8 mouse cellular contexts compared by ENCODE assay signal in genomic region chr5:140648519-140649100, GRCm38 (mm10). TPM values are rescaled to one million over a fixed set of nuclear protein-coding genes. Genes with fewer than 3 reads are reported as not detected.
DNase-seq lines count a peak whose midpoint lies in the region; ATAC-seq and TF ChIP-seq lines count a peak whose summit lies in the region.

Ttyh3 (minus strand) TSS chr5:140649031.

- under 1% methylated on average over 58 of the region's 62 CpGs for WGBS in forebrain, embryonic 10.5 days
- under 1% methylated on average over 48 of the region's 62 CpGs for WGBS in hindbrain, embryonic 14.5 days
- WGBS in liver, embryonic 14.5 days (ENCODE audit: insufficient replicate concordance): under 1% methylated on average over 58 of the region's 62 CpGs
- WGBS in stomach, embryonic 15.5 days: under 1% methylated on average over 42 of the region's 62 CpGs

- H3K4me3 ChIP-seq in forebrain, embryonic 10.5 days: peak within 1 kb of the TSS; percentile 81
- peak within 1 kb of the TSS; percentile 100 for H3K4me3 ChIP-seq in hindbrain, embryonic 14.5 days (replicated peaks; ENCODE audit: low read length)
- peak within 1 kb of the TSS; percentile 75 to 83 for H3K4me3 ChIP-seq in liver, embryonic 14.5 days (ENCODE audit: insufficient read depth in 1 of 2, low read depth in 2 of 2, low read length in 2 of 2)
- H3K4me3 ChIP-seq in stomach, embryonic 15.5 days (replicated peaks): peak within 1 kb of the TSS; percentile 99

- H3K27ac ChIP-seq in forebrain, embryonic 10.5 days: peak within 1 kb of the TSS; percentile 99
- H3K27ac ChIP-seq in hindbrain, embryonic 14.5 days: peak within 1 kb of the TSS; percentile 96
- peak within 1 kb of the TSS; percentile 74 for H3K27ac ChIP-seq in liver, embryonic 14.5 days
- peak within 1 kb of the TSS; percentile 88 for H3K27ac ChIP-seq in stomach, embryonic 15.5 days

- H3K27me3 ChIP-seq in forebrain, embryonic 10.5 days (ENCODE audit: poor library complexity, severe bottlenecking): peaks cover 4% of the 10 kb centered on the region; the same call in 1 of the 2 replicates
- H3K27me3 ChIP-seq in hindbrain, embryonic 14.5 days (ENCODE audit: control insufficient read depth, insufficient read depth, low read length): no peaks in the 10 kb centered on the region
- H3K27me3 ChIP-seq in liver, embryonic 14.5 days (ENCODE audit: control insufficient read depth, insufficient read depth, low read length): no peaks in the 10 kb centered on the region
- no peaks in the 10 kb centered on the region for H3K27me3 ChIP-seq in stomach, embryonic 15.5 days (replicated peaks)

- ATAC-seq in hindbrain, embryonic 14.5 days (ENCODE audit: low FRiP score): peak; percentile 0; the same call in 1 of the 2 replicates
- peak; percentile 11 for ATAC-seq in liver, embryonic 14.5 days (ENCODE audit: insufficient read depth)
- ATAC-seq in stomach, embryonic 15.5 days (ENCODE audit: insufficient read depth, low FRiP score, low read depth): peak; percentile 4; the same call in 1 of the 2 replicates

- peak; percentile 55 to 77 for DNase-seq in kidney, postnatal 36 days
- no peak for DNase-seq in kidney, adult 11 months
- peak; percentile 53 for DNase-seq in R1 (ENCODE audit: low read depth, low spot score)
- DNase-seq in forebrain, embryonic 10.5 days (ENCODE audit: extremely low spot score, low spot score): no peak
- no peak for DNase-seq in hindbrain, embryonic 14.5 days (ENCODE audit: low spot score)
- DNase-seq in liver, embryonic 14.5 days (ENCODE audit: low read depth in 3 of 3, low spot score in 3 of 3): no peak
- DNase-seq in right cerebral cortex, postnatal 4 days: no peak

- TF ChIP-seq CTCF in liver, embryonic 14.5 days (IDR thresholded peaks at IDR 0.05; ENCODE audit: low read depth): no peak

- peak within 1 kb of the TSS; percentile 100 for H3K4me2 ChIP-seq in hindbrain, embryonic 14.5 days (replicated peaks)
- peak within 1 kb of the TSS; percentile 97 for H3K4me2 ChIP-seq in liver, embryonic 14.5 days (ENCODE audit: low read depth)
- peak within 1 kb of the TSS; percentile 84 for H3K4me2 ChIP-seq in stomach, embryonic 15.5 days

- H3K9me3 ChIP-seq in forebrain, embryonic 10.5 days: no peaks in the 10 kb centered on the region; the same call in none of the 2 replicates
- H3K9me3 ChIP-seq in hindbrain, embryonic 14.5 days (ENCODE audit: control insufficient read depth, low read length): no peaks in the 10 kb centered on the region
- no peaks in the 10 kb centered on the region for H3K9me3 ChIP-seq in liver, embryonic 14.5 days (ENCODE audit: control insufficient read depth, low read length)
- no peaks in the 10 kb centered on the region for H3K9me3 ChIP-seq in stomach, embryonic 15.5 days

- H3K9ac ChIP-seq in hindbrain, embryonic 14.5 days: peak within 1 kb of the TSS; percentile 100
- H3K9ac ChIP-seq in liver, embryonic 14.5 days (replicated peaks): peak within 1 kb of the TSS; percentile 78
- peak within 1 kb of the TSS; percentile 98 for H3K9ac ChIP-seq in stomach, embryonic 15.5 days

- peaks cover 36% of the 10 kb centered on the region for H3K36me3 ChIP-seq in forebrain, embryonic 10.5 days (replicated peaks)
- peaks cover 25% of the 10 kb centered on the region for H3K36me3 ChIP-seq in hindbrain, embryonic 14.5 days (replicated peaks; ENCODE audit: control insufficient read depth, insufficient read depth)
- H3K36me3 ChIP-seq in liver, embryonic 14.5 days (replicated peaks; ENCODE audit: control insufficient read depth, insufficient read depth, low read depth): no peaks in the 10 kb centered on the region
- peaks cover 8% of the 10 kb centered on the region; the same call in 1 of the 2 replicates for H3K36me3 ChIP-seq in stomach, embryonic 15.5 days

- no peak for TF ChIP-seq EP300 in liver, embryonic 14.5 days (IDR thresholded peaks at IDR 0.05; ENCODE audit: low read depth)

- H3K4me1 ChIP-seq in forebrain, embryonic 10.5 days: peaks cover 62% of the 10 kb centered on the region
- peaks cover 50% of the 10 kb centered on the region for H3K4me1 ChIP-seq in hindbrain, embryonic 14.5 days (replicated peaks; ENCODE audit: control insufficient read depth, insufficient read depth, low read length)
- H3K4me1 ChIP-seq in liver, embryonic 14.5 days (replicated peaks; ENCODE audit: control insufficient read depth in 2 of 2, insufficient read depth in 2 of 2, low read length in 1 of 2): peaks cover 31 to 46% of the 10 kb centered on the region in 2 experiments
- H3K4me1 ChIP-seq in stomach, embryonic 15.5 days: peaks cover 55% of the 10 kb centered on the region

RNA-seq across cellular contexts. Expression of gene Ttyh3, which starts in this region (rescaled TPM):
- 31.6 and 35.7 TPM in 2 replicates for polyA plus RNA-seq in forebrain, embryonic 10.5 days (2016; fragmentation: Nextera tagmentation; extraction: Ambion mirVana)
- polyA plus RNA-seq in hindbrain, embryonic 14.5 days (2014; fragmentation: Nextera tagmentation; extraction: Ambion mirVana): 95.0 and 98.9 TPM in 2 replicates
- 8.3 and 10.1 TPM in 2 replicates for polyA plus RNA-seq in liver, embryonic 14.5 days (2012; rRNA removed)
- polyA plus RNA-seq in liver, embryonic 14.5 days (2014; fragmentation: Nextera tagmentation; extraction: Ambion mirVana): 5.4 and 7.2 TPM in 2 replicates
- 31.9 and 38.0 TPM in 2 replicates for polyA plus RNA-seq in stomach, embryonic 15.5 days (2015; fragmentation: Nextera tagmentation; extraction: Ambion mirVana)

Comparison
In these comparisons a context has a peak if more than half of its experiments do, and no peak if none do; other contexts are left out.
1. DNase-seq: peak in kidney, postnatal 36 days (2 of 2) and R1 (single experiment); none in kidney, adult 11 months (single experiment), forebrain, embryonic 10.5 days (single experiment), hindbrain, embryonic 14.5 days (single experiment), liver, embryonic 14.5 days (0 of 3) and right cerebral cortex, postnatal 4 days (single experiment).
2. Peak in every context shown above with its lines, with median percentiles within 50 percentile points of each other: H3K27ac ChIP-seq, H3K4me3 ChIP-seq, ATAC-seq, H3K4me2 ChIP-seq and H3K9ac ChIP-seq.